Mouse (Mus musculus) hindbrain, embryonic 14.5 days (tissue): ENCODE results near the gene Rpl7a. TPM values are rescaled to one million over a fixed set of nuclear protein-coding genes. Genes with fewer than 3 reads are reported as not detected.
"Not testable (repeated sequence)": the region's sequence is repeated elsewhere in the genome, so short reads cannot be mapped to it uniquely, and the experiment has no call there.

Source experiments
- ATAC-seq: fragments of 200-750 bp; cut with Nextera tagmentation; 2 replicates; pipeline ENCODE4 v1.8.0; 2017; ENCODE audit warnings: moderate number of reproducible peaks, mild to moderate bottlenecking, moderate TSS enrichment, moderate library complexity; ENCODE audit not compliant: low FRiP score
- DNase-seq: peaks from one replicate; pipeline ENCODE4 v3.0.0-alpha.2; 2015; ENCODE audit warnings: low spot score
- H3K27ac ChIP-seq: fragments of 300-500 bp; sonication (generic); 2 replicates; pipeline ENCODE4 v1.5.1; 2014; ENCODE audit warnings: mild to moderate bottlenecking, moderate library complexity
- H3K27me3 ChIP-seq: fragments of 300-500 bp; sonication (generic); 2 replicates; pipeline ENCODE4 v1.6.1; 2014; ENCODE audit warnings: mild to moderate bottlenecking, low read length, mixed read lengths; ENCODE audit not compliant: control insufficient read depth, insufficient read depth
- H3K36me3 ChIP-seq: fragments of 300-500 bp; sonication (generic); replicated peaks from 2 replicates; pipeline ENCODE4 v1.6.1; 2014; ENCODE audit not compliant: control insufficient read depth, insufficient read depth
- H3K4me1 ChIP-seq: fragments of 300-500 bp; sonication (generic); replicated peaks from 2 replicates; pipeline ENCODE4 v1.6.1; 2014; ENCODE audit warnings: antibody characterized with exemption, low read length, mixed read lengths; ENCODE audit not compliant: control insufficient read depth, insufficient read depth
- H3K4me2 ChIP-seq: fragments of 300-500 bp; sonication (generic); replicated peaks from 2 replicates; pipeline ENCODE4 v1.6.1; 2014; ENCODE audit warnings: mild to moderate bottlenecking, moderate library complexity
- H3K4me3 ChIP-seq: fragments of 300-500 bp; sonication (generic); replicated peaks from 2 replicates; pipeline ENCODE4 v1.5.1; 2014; ENCODE audit warnings: mild to moderate bottlenecking, low read length
- H3K9ac ChIP-seq: fragments of 300-500 bp; sonication (generic); 2 replicates; pipeline ENCODE4 v1.6.1; 2014
- H3K9me3 ChIP-seq: fragments of 300-500 bp; sonication (generic); 2 replicates; pipeline ENCODE4 v1.6.1; 2016; ENCODE audit warnings: low read length; ENCODE audit not compliant: control insufficient read depth
- WGBS: fragments of 180-500 bp; shearing (Covaris S2); extraction: QIAGEN DNeasy Blood & Tissue Kit; methylation state at CpG from one replicate; pipeline ENCODE4 v1.1.7; 2014; 5-methylcytosine and 5-hydroxymethylcytosine counted together
- polyA plus RNA-seq: library from polyadenylated mRNA; unstranded; fragments of >200 nt; fragmentation: Nextera tagmentation; extraction: Ambion mirVana; gene quantifications from 2 replicates; pipeline ENCODE4 v1.2.1, GENCODE M21; 2014

Gene Rpl7a
- polyA plus RNA-seq = 439 and 494 TPM in 2 replicates

DNA sequence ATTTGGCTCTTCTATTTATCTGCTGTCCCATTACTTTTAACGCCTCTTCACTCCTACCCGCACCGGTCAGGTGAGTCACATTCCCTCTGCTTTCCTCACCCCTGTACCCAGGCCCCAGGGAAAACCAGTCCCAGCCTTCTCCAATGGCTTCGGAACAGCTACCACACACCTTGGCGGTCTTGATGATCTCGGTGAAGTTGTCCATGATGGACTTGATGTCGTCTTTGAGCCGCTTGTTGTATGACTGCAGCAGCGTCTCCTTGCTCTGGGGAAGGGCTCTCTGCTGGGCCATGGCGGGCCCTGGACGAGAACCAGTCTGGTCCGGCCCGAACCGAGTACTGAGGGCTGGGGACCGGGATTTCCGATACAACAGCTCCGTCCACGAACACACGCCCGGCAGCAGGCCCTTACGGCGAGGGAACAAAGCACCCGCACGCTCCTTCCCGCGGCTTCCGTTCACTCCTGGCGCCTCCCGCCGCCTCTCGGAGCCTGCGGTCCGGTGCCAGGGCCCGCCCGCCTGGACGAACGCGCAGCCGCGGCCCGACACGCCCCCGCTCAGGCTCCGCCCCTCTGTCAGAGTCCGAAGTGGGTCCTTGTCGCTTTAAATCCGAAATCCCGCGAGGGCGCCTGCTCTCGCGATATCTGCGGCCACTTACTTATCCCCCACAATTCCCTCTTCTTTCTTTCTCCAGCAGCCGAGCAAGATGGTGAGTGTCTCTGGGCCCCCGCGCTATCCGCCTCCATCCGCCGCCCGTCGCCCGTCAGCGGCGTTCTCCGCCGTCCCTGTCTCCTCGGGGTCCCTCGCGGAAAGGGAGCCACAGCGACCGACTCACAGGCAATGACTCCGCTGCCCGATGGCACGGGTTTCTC lies at the start of gene Rpl7a, which contains the start of gene Med22:
Gene Rpl7a (plus strand): TSS at position 641 of the 870 bp plus-strand sequence.
Gene Med22 (minus strand): TSS at position 554 of the 870 bp plus-strand sequence.
- Histone ChIP-seq H3K4me3 (peak within 1 kb of the TSS; percentile 78), H3K27me3 (no peaks in the 10 kb centered on the region), H3K36me3 (peaks cover 67% of the 10 kb centered on the region), H3K27ac (peak within 1 kb of the TSS; percentile 91), H3K9ac (peak within 1 kb of the TSS; percentile 91), H3K4me1 (peaks cover 35% of the 10 kb centered on the region), H3K9me3 (no peaks in the 10 kb centered on the region), H3K4me2 (peak within 1 kb of the TSS; percentile 100)
- WGBS = under 1% methylated on average over 69 of the region's 74 CpGs
- ATAC-seq (peak; percentile 91), DNase-seq (peak; percentile 100)

- 87% methylated on average over 3 of the region's 3 CpGs for WGBS
- H3K9me3 ChIP-seq = no peaks in the 10 kb centered on the region
These were observed 47.7 kb upstream of the Rpl7a start for GRCm38 (mm10) chr2:26862856-26863255.

GRCm38 (mm10) chr2:26864879-26865278 lies 45.7 kb upstream of the Rpl7a start, which contains the start of gene Abo:
TSS of gene Abo (minus strand) at chr2:26864979.
- Histone ChIP-seq H3K36me3 (no peaks in the 10 kb centered on the region), H3K27ac (no peak within 1 kb of the TSS), H3K4me3 (no peak within 1 kb of the TSS), H3K4me1 (no peaks in the 10 kb centered on the region), H3K9me3 (no peaks in the 10 kb centered on the region), H3K27me3 (no peaks in the 10 kb centered on the region), H3K4me2 (no peak within 1 kb of the TSS), H3K9ac (no peak within 1 kb of the TSS)
- DNase-seq (no peak), ATAC-seq (no peak)
- WGBS = 71% methylated on average over 3 of the region's 3 CpGs

More at GRCm38 (mm10) chr2:26862856-26863255, 47.7 kb upstream of the Rpl7a start:
- Histone ChIP-seq H3K4me1 (no peaks in the 10 kb centered on the region), H3K27me3 (no peaks in the 10 kb centered on the region), H3K4me3 (no peak overlapping the region), H3K36me3 (no peaks in the 10 kb centered on the region), H3K4me2 (no peak overlapping the region), H3K27ac (no peak overlapping the region), H3K9ac (no peak overlapping the region)
- ATAC-seq (no peak), DNase-seq (no peak)

DNA sequence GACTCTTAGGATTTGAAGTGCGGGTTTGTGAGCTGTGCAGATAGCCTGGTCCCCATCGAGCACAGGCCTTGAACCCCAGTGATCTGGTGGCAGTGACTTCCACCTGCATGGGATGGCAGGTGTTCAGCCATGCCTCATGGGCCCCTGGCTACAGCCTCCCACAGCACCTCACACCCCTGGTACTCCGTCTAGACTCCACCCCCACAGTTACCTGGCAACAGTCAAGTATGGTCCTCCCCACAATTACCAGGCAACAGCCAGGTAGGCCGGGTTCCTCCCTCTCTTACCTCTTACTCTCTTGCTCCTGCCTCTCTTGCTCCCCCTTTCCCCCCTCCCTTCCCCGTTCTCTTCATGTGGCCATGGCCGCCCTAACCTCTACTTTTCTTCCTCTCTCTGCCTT lies 39.9 kb upstream of the Rpl7a start:
- no peak for ATAC-seq
- Histone ChIP-seq H3K9me3 (no peaks in the 10 kb centered on the region), H3K9ac (no peak overlapping the region), H3K4me1 (no peaks in the 10 kb centered on the region), H3K4me3 (no peak overlapping the region), H3K4me2 (no peak overlapping the region), H3K27me3 (no peaks in the 10 kb centered on the region), H3K36me3 (no peaks in the 10 kb centered on the region), H3K27ac (no peak overlapping the region)
- 70% methylated on average over 6 of the region's 6 CpGs for WGBS
- DNase-seq = no peak

DNA sequence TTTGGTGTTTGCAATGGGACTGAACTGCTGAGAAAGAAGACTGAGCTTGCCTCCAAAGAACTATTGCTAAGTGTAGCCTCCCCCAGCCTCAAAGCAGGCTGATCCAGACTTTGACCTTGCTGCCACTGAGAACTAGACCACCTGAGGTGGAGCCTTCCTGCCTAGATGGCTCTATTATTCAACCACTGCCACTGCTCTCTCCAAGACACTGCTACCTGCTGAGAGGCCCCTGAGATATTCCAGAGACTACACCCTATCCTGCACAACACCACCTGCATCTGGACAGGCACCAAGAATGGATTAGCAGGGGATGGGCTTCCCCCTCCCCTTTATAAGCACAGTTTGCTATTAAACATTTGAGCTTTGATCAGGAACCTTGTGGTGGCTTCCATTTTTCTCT lies 32.0 kb upstream of the Rpl7a start:
- no peaks in the 10 kb centered on the region for H3K4me1 ChIP-seq
- ATAC-seq = no peak
- H3K9me3 ChIP-seq = 0 out of 2 replicates have a peak, but pooled peaks cover under 1% of the 10 kb centered on the region
- no peak overlapping the region for H3K9ac ChIP-seq
- DNase-seq = no peak
- H3K36me3 ChIP-seq = no peaks in the 10 kb centered on the region
- H3K27me3 ChIP-seq = no peaks in the 10 kb centered on the region
- H3K4me3 ChIP-seq = no peak overlapping the region
- H3K4me2 ChIP-seq = no peak overlapping the region
- no peak overlapping the region for H3K27ac ChIP-seq

DNA sequence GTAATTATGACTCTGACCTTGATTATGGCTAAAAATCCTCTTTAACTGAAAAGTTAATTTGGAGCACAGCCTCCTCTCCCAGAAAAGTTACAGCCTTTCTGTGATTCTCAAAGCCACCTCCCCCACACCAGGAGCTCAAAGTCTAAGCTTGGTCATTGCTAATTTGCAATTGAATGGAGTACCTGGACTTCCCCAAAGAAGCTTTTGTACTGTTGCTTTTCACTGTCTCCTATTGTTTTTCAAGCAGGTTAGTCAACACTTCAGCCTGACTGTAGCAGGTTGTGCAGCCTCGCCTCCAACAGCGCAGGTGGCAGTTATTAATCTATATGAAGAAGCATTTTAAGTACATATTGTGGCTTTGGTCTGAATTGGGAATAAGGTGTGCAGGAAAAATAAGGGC lies 25.0 kb upstream of the Rpl7a start:
- not testable (repeated sequence) for ATAC-seq, H3K4me1 ChIP-seq, DNase-seq, H3K9ac ChIP-seq, H3K27ac ChIP-seq, H3K4me2 ChIP-seq, H3K9me3 ChIP-seq, H3K27me3 ChIP-seq, H3K4me3 ChIP-seq
- peaks cover 20% of the 10 kb centered on the region for H3K36me3 ChIP-seq
- WGBS = 78% methylated on average over 2 of the region's 2 CpGs

- H3K4me3 ChIP-seq, H3K27ac ChIP-seq, DNase-seq, H3K27me3 ChIP-seq, ATAC-seq, H3K4me2 ChIP-seq, H3K9me3 ChIP-seq, H3K9ac ChIP-seq, H3K4me1 ChIP-seq: not testable (repeated sequence)
- H3K36me3 ChIP-seq = peaks cover 26% of the 10 kb centered on the region
- 51% methylated on average over 4 of the region's 4 CpGs for WGBS
These were observed 24.4 kb upstream of the Rpl7a start for GRCm38 (mm10) chr2:26886170-26886569.

GRCm38 (mm10) chr2:26895898-26896297 lies 14.7 kb upstream of the Rpl7a start:
- no peak for ATAC-seq
- Histone ChIP-seq H3K4me2 (no peak overlapping the region), H3K36me3 (peaks cover 89% of the 10 kb centered on the region)

DNA sequence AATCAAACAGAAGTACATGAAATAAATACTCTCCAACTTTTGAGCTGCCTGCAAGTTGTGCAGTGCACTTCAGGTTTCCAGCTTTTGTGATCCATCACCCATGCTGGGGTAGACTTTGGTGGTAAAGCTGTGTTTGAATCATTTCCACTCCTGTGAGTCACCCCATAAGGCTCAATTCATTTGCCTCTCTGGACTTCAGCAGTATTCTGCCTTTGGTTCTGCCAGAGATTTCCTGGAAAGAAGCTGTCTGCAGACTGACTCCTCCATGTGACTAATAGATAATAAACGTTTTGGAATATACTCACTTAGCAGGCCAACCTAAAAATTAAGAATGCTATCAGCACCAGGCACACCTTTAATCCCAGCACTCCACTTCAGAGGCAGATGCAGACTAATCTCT lies 9.8 kb upstream of the Rpl7a start:
- DNase-seq (no peak), ATAC-seq (no peak)
- H3K27ac ChIP-seq = no peak overlapping the region
- no peaks in the 10 kb centered on the region for H3K9me3 ChIP-seq
- H3K4me1 ChIP-seq = peaks cover 16% of the 10 kb centered on the region
- no peak overlapping the region for H3K4me2 ChIP-seq
- no peaks in the 10 kb centered on the region for H3K27me3 ChIP-seq
- no peak overlapping the region for H3K4me3 ChIP-seq
- peaks cover 60% of the 10 kb centered on the region for H3K36me3 ChIP-seq
- no peak overlapping the region for H3K9ac ChIP-seq
- 83% methylated on average over 1 of the region's 1 CpGs for WGBS

More at GRCm38 (mm10) chr2:26895898-26896297, 14.7 kb upstream of the Rpl7a start:
- Histone ChIP-seq H3K27ac (no peak overlapping the region), H3K27me3 (no peaks in the 10 kb centered on the region), H3K4me3 (no peak overlapping the region), H3K9me3 (no peaks in the 10 kb centered on the region), H3K9ac (no peak overlapping the region), H3K4me1 (no peaks in the 10 kb centered on the region)
- no peak for DNase-seq
- WGBS = 93% methylated on average over 4 of the region's 4 CpGs
